Mouse (Mus musculus) kidney, adult 2 months (tissue): ENCODE measurements at regions not wholly inside any gene's neighbourhood (a gene's known extent, or its start where the extent isn't known, plus 50 kb on each side); places are given as distances from the start of the nearest gene placed in this dataset.

Experiments
- DNase-seq: peaks from one replicate; pipeline ENCODE4 v3.0.0; 2021
- H3K27ac ChIP-seq: fragments of 200-500 bp; 2 replicates; pipeline ENCODE4 v1.5.1; 2012; ENCODE audit warnings: low read depth, low read length, control low read depth, inconsistent platforms; ENCODE audit not compliant: insufficient read depth
- H3K27me3 ChIP-seq: fragments of 200-500 bp; replicated peaks from 2 replicates; pipeline ENCODE4 v1.6.1; 2012; ENCODE audit warnings: mild to moderate bottlenecking, moderate library complexity, low read length, inconsistent platforms; ENCODE audit not compliant: control insufficient read depth, insufficient read depth
- H3K36me3 ChIP-seq: fragments of 200-500 bp; 2 replicates; pipeline ENCODE4 v1.6.1; 2012; ENCODE audit warnings: mild to moderate bottlenecking, moderate library complexity, low read length, inconsistent platforms; ENCODE audit not compliant: control insufficient read depth, insufficient read depth
- H3K4me1 ChIP-seq: fragments of 200-500 bp; 2 replicates; pipeline ENCODE4 v1.6.1; 2011; ENCODE audit warnings: low read length; ENCODE audit not compliant: control insufficient read depth, insufficient read depth
- H3K4me3 ChIP-seq: fragments of 200-500 bp; 2 replicates; pipeline ENCODE4 v1.5.1; 2011; ENCODE audit warnings: mild to moderate bottlenecking, low read depth, low read length, control low read depth; ENCODE audit not compliant: insufficient read depth
- CTCF ChIP-seq: fragments of 200-500 bp; conservative IDR thresholded peaks from 2 replicates; pipeline ENCODE4 v1.5.1; 2011; ENCODE audit warnings: low read depth, mild to moderate bottlenecking, control low read depth, low read length, moderate library complexity, mixed read lengths; ENCODE audit not compliant: insufficient read depth, insufficient read length
- POLR2A ChIP-seq: fragments of 200-500 bp; IDR thresholded peaks from one replicate; pipeline ENCODE4 v1.6.1; 2011; ENCODE audit warnings: low read depth, low read length, control low read depth
- WGBS: fragments of 180-500 bp; shearing (Covaris S2); methylation state at CpG from one replicate; pipeline ENCODE4 v1.1.7; 2018; 5-methylcytosine and 5-hydroxymethylcytosine counted together

GRCm38 (mm10) chr8:31599536-31599935 is 1829.0 kb upstream of the 5930422O12Rik start:
- Histone ChIP-seq H3K27me3 (no peaks in the 10 kb centered on the region), H3K4me1 (0 out of 2 replicates have a peak, but pooled peaks cover 4% of the 10 kb centered on the region), H3K27ac (no peak overlapping the region), H3K4me3 (no peak overlapping the region), H3K36me3 (no peaks in the 10 kb centered on the region)
- WGBS, result 54% methylated on average over 5 of the region's 5 CpGs
- TF ChIP-seq POLR2A (no peak), CTCF (no peak)
- peak; percentile 12 for DNase-seq

- WGBS, result 76% methylated on average over 3 of the region's 3 CpGs
- Histone ChIP-seq H3K36me3 (no peaks in the 10 kb centered on the region), H3K27me3 (no peaks in the 10 kb centered on the region), H3K4me1 (0 out of 2 replicates have a peak, but pooled peaks cover 4% of the 10 kb centered on the region), H3K4me3 (no peak overlapping the region), H3K27ac (no peak overlapping the region)
- no peak for DNase-seq
- no peak for TF ChIP-seq POLR2A
- no peak for TF ChIP-seq CTCF
Measured at GRCm38 (mm10) chr8:31600979-31601378, 1827.5 kb upstream of the 5930422O12Rik start.

GRCm38 (mm10) chr8:31616501-31616900 is 1812.0 kb upstream of the 5930422O12Rik start:
- no peak overlapping the region for H3K27ac ChIP-seq
- DNase-seq, result no peak
- H3K27me3 ChIP-seq, result no peaks in the 10 kb centered on the region
- WGBS, result 82% methylated on average over 2 of the region's 2 CpGs
- no peaks in the 10 kb centered on the region for H3K36me3 ChIP-seq
- no peak overlapping the region for H3K4me3 ChIP-seq
- TF ChIP-seq POLR2A (no peak), CTCF (no peak)
- H3K4me1 ChIP-seq, result no peaks in the 10 kb centered on the region

- Histone ChIP-seq H3K27ac (no peak overlapping the region), H3K4me1 (no peaks in the 10 kb centered on the region), H3K4me3 (no peak overlapping the region), H3K36me3 (no peaks in the 10 kb centered on the region), H3K27me3 (no peaks in the 10 kb centered on the region)
- 52% methylated on average over 2 of the region's 2 CpGs for WGBS
- TF ChIP-seq CTCF (no peak), POLR2A (no peak)
- no peak for DNase-seq
Measured at GRCm38 (mm10) chr8:31627708-31628107, 1800.8 kb upstream of the 5930422O12Rik start.

- no peak for TF ChIP-seq CTCF
- no peak for TF ChIP-seq POLR2A
- Histone ChIP-seq H3K4me3 (no peak overlapping the region), H3K36me3 (no peaks in the 10 kb centered on the region), H3K4me1 (no peaks in the 10 kb centered on the region), H3K27me3 (no peaks in the 10 kb centered on the region), H3K27ac (no peak overlapping the region)
- no peak for DNase-seq
- WGBS, result 76% methylated on average over 2 of the region's 2 CpGs
Measured at GRCm38 (mm10) chr8:31628146-31628545, 1800.4 kb upstream of the 5930422O12Rik start.

- no peaks in the 10 kb centered on the region for H3K36me3 ChIP-seq
- TF ChIP-seq POLR2A, result no peak
- TF ChIP-seq CTCF, result no peak
- 79% methylated on average over 3 of the region's 3 CpGs for WGBS
- no peak overlapping the region for H3K27ac ChIP-seq
- H3K4me3 ChIP-seq, result no peak overlapping the region
- DNase-seq, result no peak
- H3K4me1 ChIP-seq, result no peaks in the 10 kb centered on the region
- H3K27me3 ChIP-seq, result no peaks in the 10 kb centered on the region
Measured at GRCm38 (mm10) chr8:31638417-31638816, 1790.1 kb upstream of the 5930422O12Rik start.

- Histone ChIP-seq H3K27me3 (no peaks in the 10 kb centered on the region), H3K4me3 (no peak overlapping the region), H3K27ac (no peak overlapping the region), H3K36me3 (no peaks in the 10 kb centered on the region), H3K4me1 (no peaks in the 10 kb centered on the region)
- no peak for TF ChIP-seq POLR2A
- TF ChIP-seq CTCF, result no peak
- DNase-seq, result no peak
Measured at GRCm38 (mm10) chr8:31663717-31664116, 1764.8 kb upstream of the 5930422O12Rik start.

GRCm38 (mm10) chr8:31665485-31665884 is 1763.0 kb upstream of the 5930422O12Rik start:
- 86% methylated on average over 4 of the region's 4 CpGs for WGBS
- Histone ChIP-seq H3K27ac (no peak overlapping the region), H3K4me1 (no peaks in the 10 kb centered on the region), H3K27me3 (no peaks in the 10 kb centered on the region), H3K36me3 (no peaks in the 10 kb centered on the region), H3K4me3 (no peak overlapping the region)
- DNase-seq, result no peak
- TF ChIP-seq CTCF (no peak), POLR2A (no peak)
